Mouse (Mus musculus) left cerebral cortex, postnatal 4 days (tissue): ENCODE measurements around the gene Hsd17b6. TPM values are rescaled to one million over a fixed set of nuclear protein-coding genes. Genes with fewer than 3 reads are reported as not detected.
A peak's percentile ranks its signal among the peaks of the same experiment; 100 is the strongest.

Source experiments
- DNase-seq: peaks from one replicate; pipeline ENCODE4 v3.0.0-alpha.2; 2022
- intact Hi-C: fragments of 180-260 bp; cut with DNase I; formaldehyde crosslinking; loops from one replicate; pipeline ENCODE4 v1.15.1; 2025
- total RNA-seq, 2 experiments: library from RNA; stranded (reverse); gene quantifications; 2 replicates each; pipeline ENCODE4 v1.2.3; 2021

The Hsd17b6 gene
- total RNA-seq, 2 experiments from 2014 or later, result not detected

DNA sequence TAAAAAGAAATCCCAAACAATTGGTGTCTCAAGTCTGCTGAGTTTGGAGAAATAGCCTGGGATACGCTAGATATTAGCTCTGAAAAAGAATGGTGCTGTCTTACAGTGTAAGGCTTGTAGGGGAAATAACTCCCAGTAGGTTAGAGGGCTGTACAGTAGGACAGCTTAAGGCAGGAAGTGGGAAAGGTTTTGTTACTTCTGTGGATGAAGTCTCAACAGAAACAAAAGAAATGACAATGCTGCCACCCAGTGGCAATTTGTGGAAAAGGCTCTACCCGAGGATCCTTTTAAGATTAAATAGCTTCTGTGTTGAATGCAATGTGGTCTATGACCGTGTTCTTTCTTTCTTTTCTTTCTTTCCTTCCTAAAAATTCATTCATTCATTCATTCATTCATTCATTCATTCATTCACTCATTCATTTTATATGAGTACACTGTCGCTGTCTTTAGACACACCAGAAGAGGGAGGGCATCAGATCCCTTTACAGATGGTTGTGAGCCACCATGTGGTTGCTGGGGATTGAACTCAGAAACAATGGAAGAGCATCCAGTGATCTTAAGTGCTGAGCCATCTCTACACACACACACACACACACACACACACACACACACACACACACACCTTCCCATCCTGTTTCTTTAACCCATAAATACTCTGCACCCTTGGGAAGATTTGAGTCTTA is 937 bp upstream of the Hsd17b6 start:
- intact Hi-C loops, result loop anchor here (5.0 kb wide), 1 partner anchor 51 kb away; no protein-coding TSS in a partner anchor
- DNase-seq, result peak; percentile 72

DNA sequence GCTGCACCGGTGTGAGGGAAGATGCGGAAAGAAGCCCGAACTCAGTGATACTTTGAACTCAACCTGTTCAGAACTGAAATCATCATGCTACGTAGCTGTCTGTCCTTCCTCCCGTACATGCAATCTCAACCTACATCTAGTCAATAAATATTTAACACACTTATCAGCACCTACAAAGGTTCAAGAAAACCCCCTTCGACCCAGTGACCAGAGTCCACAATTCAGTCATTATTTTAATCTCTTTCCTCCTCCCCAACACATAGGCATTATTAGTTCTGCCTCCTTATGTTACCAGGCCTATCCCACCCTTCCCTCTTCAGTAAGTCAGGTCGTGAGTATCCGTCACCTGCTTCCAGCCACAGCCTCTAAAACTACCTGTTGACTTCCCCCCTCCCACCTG is 1.9 kb downstream of the Hsd17b6 start:
- DNase-seq, result no peak
- intact Hi-C loops, result loop anchor here (5.0 kb wide), 1 partner anchor 48 kb away; no protein-coding TSS in a partner anchor

DNA sequence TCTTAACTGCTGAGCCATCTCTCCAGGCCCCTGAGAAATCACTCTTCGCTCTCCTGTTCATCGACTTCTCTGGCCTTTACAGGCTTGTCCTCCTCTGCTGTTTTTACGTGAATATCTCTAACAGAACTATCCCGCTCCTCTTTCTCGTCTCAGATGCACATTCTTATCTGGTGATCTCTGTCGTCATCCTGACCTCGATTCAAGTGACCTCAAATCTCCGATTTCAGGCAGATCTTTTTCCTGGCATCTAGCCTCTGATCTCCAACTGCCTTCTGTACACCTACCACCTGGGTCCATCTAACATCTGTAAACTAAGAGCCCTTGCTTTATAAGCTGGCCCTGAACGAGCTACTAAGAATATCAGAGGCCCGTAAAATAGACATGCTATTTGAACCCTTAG is 2.5 kb downstream of the Hsd17b6 start:
- intact Hi-C loops, result loop anchor here (5.0 kb wide), 1 partner anchor 48 kb away; no protein-coding TSS in a partner anchor
- DNase-seq, result no peak

DNA sequence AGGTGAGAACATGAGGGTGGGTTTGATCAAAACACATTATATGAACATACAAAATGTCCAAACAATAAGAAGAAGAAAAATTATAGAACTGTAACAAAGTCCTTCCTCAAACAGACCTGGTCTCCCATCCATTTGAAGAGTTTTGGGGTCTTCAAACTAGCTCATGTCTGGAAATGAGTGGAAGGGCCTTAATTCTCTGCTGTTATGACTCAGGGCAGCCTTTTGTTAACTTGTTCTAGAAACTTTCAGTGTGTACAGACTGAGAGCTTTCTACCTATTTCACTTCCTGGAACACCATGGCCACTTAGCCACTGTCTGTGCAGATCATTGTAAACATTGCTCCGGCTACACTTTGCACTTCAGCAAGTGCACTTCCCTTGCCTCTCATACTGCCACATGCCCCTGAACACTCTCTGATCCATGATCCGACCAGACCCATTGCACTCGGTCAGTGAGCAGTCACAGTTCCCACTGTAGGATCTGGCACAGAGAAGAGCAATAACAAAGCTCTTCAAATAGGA is 4.1 kb downstream of the Hsd17b6 start:
- intact Hi-C loops, result no loop called here
- DNase-seq, result no peak

DNA sequence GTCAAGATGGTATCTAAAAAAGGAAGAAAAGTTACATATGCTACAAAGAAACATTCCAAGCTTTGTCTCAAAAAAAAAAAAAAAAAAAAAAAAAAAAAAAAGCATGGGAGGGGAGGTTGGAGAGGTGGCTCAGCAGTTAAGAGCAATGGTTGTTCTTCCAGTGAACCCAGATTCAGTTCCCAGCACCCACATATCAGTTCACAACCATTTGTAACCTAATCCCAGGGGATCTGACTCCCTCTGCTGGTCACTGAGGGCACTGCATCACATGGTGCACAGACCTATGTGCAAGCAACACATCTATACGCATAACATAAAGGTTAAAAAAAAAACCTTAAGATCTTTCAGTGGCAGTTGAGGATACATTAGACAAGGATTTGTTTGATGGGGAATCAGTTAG is 9.2 kb downstream of the Hsd17b6 start:
- intact Hi-C loops, result no loop called here
- no peak for DNase-seq

DNA sequence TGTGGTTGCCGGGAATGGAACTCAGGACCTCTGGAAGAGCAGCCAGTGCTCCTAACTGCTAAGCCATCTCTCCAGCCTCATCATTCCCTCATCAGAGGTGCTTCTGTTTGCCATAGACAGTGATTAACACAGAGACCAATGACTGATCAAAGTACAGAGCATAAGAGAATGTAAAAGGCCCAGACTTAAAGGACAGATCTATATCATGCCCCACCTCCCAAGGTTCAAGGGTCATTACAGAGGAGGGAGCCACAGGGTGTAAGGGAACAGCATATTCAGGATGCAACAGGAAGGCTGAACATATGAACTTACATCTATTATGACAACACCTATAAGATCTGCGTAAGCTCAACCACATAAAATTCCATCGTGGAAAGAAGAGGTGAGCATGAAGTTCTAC is 10.7 kb downstream of the Hsd17b6 start:
- intact Hi-C loops, result no loop called here
- DNase-seq, result no peak

DNA sequence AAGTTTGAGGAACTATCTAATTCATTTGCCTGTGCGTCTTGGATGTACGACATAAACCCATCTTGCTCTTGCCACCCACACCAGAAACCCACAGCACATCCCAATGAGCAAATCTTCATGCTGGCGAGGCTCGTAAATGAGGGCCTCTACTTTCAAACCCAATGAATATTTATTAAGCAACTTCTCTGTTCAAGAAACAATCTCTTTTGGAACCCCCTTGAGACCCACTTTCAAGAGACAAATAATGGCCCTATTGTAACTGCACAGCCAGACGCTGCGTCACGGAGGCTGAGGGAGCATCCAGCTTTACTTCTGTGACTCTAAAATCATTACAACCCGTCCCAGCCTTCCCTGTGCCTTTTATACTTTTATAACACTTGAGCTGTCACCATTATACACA is 21.8 kb downstream of the Hsd17b6 start:
- peak; percentile 3 for DNase-seq
- intact Hi-C loops, result no loop called here

DNA sequence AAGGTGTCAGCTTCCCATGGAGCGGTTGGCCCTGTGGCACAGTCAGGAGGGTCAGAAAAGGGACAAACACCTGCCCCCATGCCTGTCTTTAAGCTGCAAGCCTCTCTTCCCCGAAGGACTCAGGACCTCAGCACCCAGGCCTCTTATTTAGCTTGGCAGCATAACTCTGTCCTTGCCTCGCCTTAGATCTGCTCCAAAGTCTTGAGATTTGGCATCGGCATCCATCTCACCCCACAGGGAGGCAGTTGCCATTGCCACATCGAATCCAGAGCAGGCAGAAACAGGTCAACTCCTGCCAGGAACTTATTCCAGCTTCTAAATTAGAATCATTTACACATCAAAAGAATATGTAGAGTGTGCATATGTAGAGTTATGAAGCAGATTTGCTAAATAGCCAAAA is 22.8 kb downstream of the Hsd17b6 start:
- DNase-seq, result peak; percentile 3

DNA sequence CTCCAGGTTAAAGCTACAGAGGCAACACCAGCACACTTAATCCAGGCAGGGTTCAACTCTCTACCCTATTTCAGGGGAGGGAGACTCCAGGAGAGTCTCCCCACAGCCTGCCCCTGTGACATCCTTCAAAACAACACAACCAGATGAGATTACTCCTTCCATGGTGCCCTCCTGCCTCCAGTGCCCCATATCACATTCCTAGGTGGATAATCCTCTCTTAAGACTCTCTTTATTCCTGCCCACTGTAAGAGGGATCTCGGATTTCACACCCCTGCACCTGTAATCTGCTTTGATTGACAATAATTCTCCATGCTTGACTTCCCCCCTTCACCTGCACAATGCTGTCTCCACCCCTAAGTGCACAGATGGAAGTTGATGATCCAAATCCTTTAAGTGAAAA is 31.9 kb downstream of the Hsd17b6 start:
- no peak for DNase-seq
- intact Hi-C loops, result no loop called here

More for the DNA sequence above, 22.8 kb downstream of the Hsd17b6 start:
- intact Hi-C loops, result no loop called here

DNA sequence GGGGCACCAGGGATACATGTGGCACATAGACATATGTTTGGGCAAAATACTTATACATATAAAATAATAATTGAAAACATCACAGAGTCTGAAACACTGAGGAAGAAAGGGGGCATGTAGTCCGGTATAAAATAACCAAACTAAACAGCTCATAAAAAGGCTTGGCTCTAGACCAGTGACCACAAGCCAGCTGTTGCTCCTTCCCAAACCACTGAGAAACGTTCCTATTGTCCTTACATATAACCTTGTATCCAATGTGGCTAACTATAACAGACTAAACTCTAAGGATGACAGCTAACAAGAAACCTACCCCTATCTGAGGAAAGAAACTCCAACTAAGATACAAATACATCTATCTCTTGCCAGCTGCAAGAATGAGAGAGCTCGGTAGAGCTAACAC is 33.3 kb downstream of the Hsd17b6 start:
- intact Hi-C loops, result no loop called here
- DNase-seq, result no peak

DNA sequence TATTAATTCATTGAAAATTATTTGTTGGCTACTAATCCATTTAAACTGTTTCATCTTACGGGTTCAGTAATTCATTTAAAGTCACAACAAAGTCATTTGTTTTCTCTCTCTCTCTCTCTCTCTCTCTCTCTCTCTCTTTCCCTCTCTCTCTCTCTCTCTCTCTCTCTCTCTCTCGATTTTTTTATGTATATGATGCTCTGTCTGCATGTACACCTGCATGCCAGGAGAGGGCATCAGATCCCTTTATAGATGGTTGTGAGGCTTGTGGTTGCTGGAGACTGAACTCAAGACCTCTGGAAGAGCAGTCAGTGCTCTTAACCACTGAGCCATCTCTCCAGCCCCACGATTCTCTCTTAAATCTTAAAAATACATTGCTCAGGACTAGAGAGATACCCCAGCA is 36.3 kb downstream of the Hsd17b6 start:
- no peak for DNase-seq
- intact Hi-C loops, result no loop called here

DNA sequence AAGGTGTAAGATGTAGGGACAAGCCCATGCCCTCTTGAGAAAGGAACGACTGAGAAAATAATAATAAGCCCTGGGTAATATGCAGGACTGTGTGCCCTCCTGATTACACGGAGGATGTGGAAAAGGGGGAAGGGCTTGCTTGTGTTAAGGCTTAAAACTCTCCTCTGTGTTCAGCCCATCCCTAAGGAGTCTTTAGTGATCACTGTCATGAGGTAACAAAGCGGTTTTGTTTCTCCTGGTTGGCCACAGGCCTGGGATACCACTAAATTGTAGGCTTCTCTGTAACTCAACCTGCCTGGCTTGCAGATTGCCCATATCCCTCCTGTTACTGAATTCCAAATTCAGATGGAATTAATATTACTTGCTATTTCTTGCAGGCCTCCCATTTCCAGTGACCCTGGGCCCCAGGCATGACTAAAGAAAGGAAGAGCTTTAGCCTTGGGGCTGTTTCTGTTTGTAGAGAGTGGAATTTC is 37.0 kb downstream of the Hsd17b6 start:
- intact Hi-C loops, result no loop called here

DNA sequence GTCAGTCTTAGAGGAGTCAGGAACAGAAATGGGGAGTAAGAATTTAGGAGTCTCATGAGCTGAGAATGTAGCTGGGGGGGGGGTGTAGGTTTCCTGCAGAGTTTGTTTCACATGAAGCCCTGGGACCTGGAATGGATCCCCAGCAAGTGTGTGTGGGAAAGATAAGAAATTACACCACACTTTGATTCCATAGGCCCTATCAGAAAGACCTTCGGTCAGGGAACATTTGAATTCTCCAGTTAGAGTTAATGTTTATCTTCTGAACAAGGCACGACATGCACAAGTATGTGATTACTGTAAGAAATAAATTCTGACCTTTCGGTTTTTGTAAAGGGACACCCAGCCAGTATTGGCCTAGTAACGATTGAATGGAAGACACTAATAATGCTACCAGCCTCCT is 37.6 kb downstream of the Hsd17b6 start:
- no peak for DNase-seq
- intact Hi-C loops, result no loop called here

More for the DNA sequence above, 37.0 kb downstream of the Hsd17b6 start:
- no peak for DNase-seq

DNA sequence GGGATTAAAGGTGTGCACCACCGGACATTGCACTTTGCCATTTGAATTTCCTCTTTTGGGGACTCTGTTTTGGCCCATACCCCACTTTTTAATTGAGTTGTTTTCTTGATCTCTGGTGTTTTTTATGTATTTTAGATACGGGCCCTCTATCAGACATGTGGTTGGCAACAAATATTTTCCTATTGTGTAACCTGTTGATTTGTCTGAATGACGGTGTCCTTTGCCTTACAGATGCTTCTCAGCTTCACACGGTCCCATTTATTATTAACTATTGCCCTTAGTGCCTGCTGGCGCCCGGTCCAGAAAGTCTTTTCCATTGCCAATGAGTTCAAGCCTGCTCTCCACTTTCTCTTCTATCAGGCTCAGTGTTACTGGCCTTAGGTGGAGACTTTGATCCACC is 40.9 kb downstream of the Hsd17b6 start:
- intact Hi-C loops, result no loop called here

DNA sequence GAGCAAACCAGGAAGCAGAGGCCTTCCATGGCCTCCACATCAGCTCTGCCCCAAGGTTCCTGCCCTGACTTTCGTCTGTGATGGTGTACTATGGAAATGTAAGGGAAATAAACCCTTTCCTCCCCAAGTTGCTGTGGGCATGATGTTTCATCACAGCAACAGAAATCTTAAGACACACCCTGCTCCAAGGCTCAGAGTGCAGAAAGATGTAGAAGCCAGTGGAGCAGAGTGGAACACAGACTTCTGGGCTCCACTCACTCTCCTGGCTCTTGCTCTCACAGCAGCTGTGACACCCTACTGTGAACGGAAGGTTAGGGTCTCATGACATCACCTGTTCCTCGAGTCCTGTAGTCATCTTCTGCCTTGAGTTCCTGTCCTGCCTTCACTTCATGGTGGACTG is 43.4 kb downstream of the Hsd17b6 start:
- no peak for DNase-seq
- intact Hi-C loops, result no loop called here

More for the DNA sequence above, 40.9 kb downstream of the Hsd17b6 start:
- DNase-seq, result no peak

DNA sequence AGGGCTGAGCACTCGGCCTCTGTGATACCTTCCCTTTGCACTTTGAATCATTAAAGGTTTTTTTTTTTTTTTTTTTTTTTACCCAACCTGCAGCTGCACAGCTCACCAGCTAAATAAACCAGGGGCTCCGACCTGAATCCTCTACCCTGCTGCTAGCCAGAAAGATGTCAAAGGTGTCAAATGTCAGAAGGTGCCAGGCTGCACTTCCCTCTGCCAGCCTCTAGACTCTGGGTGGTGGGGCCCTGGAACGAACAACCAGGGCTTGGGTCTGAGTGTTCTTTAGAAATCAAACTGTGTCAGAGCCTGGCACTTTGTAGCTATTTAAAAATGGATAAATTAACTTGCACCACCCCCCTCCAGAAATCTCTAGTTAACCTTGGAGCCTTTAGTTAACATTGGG is 45.0 kb downstream of the Hsd17b6 start:
- no peak for DNase-seq
- intact Hi-C loops, result no loop called here

DNA sequence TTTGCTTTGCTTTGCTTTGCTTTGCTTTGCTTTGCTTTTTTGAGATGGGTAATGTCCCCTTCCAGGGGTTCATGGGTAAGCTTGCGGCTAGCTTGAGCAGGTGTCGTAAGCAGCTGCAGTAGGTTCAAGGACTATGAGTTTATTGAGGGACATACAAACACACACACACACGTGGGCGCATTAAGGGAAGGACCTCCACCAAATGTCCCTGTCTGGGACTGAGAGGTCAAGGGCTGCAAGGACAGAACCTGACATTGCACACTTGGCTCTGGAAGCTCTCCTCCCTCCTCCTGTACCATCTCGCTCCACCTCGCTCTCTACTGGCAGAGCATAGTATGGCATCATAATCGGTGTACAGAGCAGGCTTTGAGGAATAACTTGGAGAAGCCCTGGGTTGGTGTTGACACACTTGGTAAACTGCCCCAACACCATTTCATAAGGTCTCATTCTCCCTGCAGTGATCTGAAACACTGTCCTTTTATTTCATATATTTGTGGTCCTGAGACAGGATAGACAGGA is 48.2 kb downstream of the Hsd17b6 start:
- intact Hi-C loops, result loop anchor here (5.0 kb wide), 1 partner anchor 48 kb away; the partner anchor contains the start of gene Hsd17b6
- DNase-seq, result no peak

DNA sequence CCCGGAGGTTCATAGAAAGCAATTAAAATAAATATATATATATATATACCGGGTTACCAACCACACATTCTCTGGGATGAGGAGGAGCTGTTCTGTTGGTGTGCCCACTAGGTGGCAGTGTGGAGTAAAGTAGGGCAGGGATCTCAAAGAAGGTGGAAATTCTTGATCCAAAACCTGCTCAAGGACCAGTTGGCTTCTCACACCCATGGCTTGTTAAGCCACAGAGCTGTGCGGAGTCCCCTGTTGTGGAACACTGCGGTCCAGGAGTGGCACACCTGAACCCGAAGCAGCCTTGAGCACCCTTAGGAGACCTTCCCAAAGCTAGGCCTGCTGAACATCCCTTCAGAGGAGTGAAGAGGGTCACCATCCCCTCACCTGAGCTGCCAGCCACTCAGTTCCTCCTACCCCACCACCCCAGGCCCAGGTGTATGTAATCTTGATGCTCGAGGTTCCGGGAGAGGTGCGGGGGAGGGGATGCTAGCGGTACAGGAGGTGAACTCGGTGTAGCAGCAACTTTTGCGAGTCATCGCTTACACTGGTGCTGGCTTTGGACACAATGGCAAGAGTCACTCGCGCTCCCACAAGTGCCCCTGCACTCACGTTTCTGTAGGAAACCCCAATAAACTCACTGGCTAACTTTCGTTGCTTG is 51.1 kb downstream of the Hsd17b6 start:
- intact Hi-C loops, result loop anchor here (5.0 kb wide), 1 partner anchor 51 kb away; the partner anchor contains the start of gene Hsd17b6
- peak; percentile 82 for DNase-seq

DNA sequence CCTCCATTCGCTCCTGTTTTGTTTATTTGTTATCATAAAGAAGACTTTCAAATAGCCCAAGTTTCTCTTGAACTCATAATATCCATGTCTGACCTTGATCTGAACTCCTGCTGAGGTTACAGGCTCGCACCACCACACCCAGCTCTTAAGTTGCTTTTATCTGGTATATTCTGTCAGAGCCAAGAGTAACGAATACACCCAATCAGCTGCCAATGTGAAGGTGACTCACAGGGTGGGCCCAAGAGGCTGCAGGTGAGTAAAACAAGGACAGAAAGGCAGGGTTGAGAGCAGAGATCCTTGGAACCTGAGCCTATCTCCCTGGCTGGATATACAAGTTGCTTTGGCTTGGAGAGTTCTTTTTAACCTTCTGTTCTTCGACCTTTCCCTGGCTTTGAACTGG is 52.4 kb downstream of the Hsd17b6 start:
- no peak for DNase-seq
- intact Hi-C loops, result loop anchor here (5.0 kb wide), 1 partner anchor 52 kb away; the partner anchor contains the start of gene Hsd17b6

DNA sequence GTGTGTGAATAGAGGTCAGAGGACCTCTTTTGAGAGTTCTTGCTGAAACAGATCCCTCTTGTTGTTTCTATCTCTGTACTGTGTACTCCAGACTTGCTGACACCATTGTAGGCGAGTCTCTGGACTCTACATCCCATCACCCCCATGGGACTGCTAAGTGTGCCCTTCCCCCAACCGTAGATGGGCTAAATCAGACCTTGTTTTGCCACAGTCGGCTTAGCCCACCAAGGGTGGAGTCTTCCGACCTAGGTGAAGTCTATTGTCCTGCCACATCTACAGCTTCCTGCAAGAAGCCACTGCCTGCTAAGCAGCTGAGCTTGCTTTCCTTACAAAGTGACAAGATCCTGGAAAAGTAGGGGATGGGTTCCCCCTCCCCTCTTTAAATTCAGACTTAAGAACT is 55.6 kb downstream of the Hsd17b6 start:
- no peak for DNase-seq
- intact Hi-C loops, result no loop called here

DNA sequence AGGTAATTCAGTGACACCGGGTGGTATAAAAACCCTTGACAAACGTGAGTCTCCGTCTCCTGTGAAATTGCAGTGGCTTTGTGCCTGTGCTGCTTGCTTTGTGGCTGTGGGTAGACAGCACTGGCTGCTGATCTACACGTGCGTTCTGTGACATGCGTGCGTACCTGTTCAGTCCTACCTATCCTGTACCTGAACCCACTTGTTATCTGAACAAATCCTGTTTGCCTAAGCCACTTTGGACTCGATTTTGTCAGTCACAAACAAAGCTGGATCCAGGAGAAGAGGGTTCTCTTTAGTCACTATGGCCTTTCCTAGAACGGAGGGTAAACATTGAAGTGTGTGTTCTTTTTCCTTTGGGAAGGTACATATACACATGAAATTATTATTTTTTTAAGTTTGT is 56.0 kb downstream of the Hsd17b6 start:
- intact Hi-C loops, result no loop called here

More for the DNA sequence above, 56.0 kb downstream of the Hsd17b6 start:
- DNase-seq, result no peak
